Mouse (Mus musculus) bone marrow macrophage, adult 2 months (primary cell): ENCODE measurements around the gene Ghr. TPM values are rescaled to one million over a fixed set of nuclear protein-coding genes. Genes with fewer than 3 reads are reported as not detected.

Source experiments
- H3K27ac ChIP-seq: 2 replicates; pipeline ENCODE4 v1.5.1; 2012; ENCODE audit warnings: low read depth, low read length; ENCODE audit not compliant: insufficient read depth
- H3K4me1 ChIP-seq: 2 replicates; pipeline ENCODE4 v1.6.1; 2012; ENCODE audit warnings: low read length; ENCODE audit not compliant: control insufficient read depth, insufficient read depth
- H3K4me3 ChIP-seq: 2 replicates; pipeline ENCODE4 v1.5.1; 2012; ENCODE audit warnings: mild to moderate bottlenecking, low read length, moderate library complexity; ENCODE audit not compliant: insufficient read depth
- CTCF ChIP-seq: IDR thresholded peaks from 2 replicates; pipeline ENCODE4 v1.5.1; 2012; ENCODE audit warnings: low read depth, mild to moderate bottlenecking, low read length, moderate library complexity
- POLR2A ChIP-seq: IDR thresholded peaks from 2 replicates; pipeline ENCODE4 v1.6.1; 2012; ENCODE audit warnings: mild to moderate bottlenecking, low read depth, low read length, borderline replicate concordance
- polyA plus RNA-seq: library from polyadenylated mRNA; stranded (reverse); fragments of >200 nt; gene quantifications from 2 replicates; pipeline ENCODE4 v1.2.4, GENCODE M21; 2012; ENCODE audit not compliant: missing spikeins, insufficient read depth, insufficient read length

Ghr gene
- polyA plus RNA-seq, 1 experiment, result 1.5 TPM

DNA sequence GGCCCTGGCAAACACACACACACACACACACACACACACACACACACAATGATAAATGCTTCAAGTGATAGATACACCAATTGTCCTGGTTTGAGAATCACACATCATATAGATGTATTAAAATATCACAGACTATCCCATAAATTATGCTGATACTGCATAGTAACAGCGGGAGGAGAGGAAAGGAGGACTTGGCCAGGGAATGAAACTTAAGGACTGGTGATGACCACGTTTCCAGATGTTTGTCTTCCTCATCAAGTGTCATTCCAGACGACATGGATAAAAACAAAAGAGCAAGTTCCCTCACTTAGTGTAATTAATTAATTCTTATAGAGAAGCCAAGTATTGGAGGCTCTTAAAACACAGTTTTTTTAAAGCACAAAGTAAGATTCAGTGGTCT, 236.6 kb downstream of the Ghr start:
- Histone ChIP-seq H3K4me1 (no peaks in the 10 kb centered on the region), H3K4me3 (no peak overlapping the region), H3K27ac (no peak overlapping the region)
- no peak for TF ChIP-seq CTCF
- no peak for TF ChIP-seq POLR2A

DNA sequence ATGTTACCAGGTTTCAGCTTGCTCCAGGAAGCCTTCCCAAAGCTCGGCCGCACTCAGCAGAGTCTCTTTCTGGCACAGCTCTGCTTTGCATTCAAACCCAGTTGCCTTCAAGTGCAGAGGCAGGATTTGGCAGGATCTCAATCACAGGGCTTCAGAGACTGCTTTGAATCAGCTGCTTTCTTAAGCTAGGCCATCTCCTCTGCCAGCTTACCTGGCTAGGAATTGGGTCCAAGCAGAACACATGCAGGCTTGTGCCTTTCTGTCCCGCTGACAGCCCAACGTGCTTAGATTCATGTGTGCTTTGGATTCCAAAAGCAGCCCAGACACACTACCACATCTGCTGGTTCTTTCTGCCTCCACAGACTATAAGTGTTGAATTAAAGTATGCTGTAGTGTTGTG, 238.7 kb downstream of the Ghr start:
- TF ChIP-seq POLR2A (no peak), CTCF (no peak)
- no peak overlapping the region for H3K4me3 ChIP-seq
- H3K27ac ChIP-seq, result no peak overlapping the region
- H3K4me1 ChIP-seq, result peaks cover 3% of the 10 kb centered on the region

DNA sequence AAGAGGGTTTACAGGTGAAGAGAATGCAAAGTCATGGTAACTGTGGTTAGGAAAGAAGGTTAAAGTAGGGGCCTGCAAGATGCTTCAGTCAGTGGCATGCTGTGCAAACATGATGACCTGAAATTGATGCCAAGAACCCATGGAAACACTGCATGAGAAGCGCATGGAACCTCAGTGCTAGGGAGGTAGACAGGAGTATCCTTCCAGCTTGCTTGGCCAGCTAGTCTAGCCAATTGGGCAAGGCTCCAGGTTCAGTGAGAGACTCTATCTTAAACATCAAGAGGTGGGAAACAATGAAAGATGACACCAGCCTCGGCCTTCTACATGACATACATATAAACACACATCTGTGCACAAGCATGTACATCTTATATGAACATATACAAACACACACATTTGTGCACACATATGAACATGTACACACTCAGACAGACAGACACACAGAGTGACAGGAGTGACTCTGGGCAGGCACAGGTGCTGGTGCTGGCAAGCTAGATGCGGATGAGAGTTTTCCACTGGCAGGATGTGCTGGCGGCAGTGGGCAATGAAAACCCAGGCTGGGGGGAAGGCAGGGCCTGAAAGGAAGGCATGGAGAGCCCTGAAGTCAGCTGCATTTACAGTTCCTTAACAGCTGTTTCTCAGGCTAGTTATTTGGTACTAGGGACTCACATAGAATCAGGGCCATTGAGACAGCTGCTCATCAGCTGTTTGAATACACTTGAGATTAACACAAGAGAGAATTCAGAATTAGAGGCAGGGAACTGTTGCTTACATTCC, 241.3 kb downstream of the Ghr start:
- H3K27ac ChIP-seq, result no peak overlapping the region
- no peak overlapping the region for H3K4me3 ChIP-seq
- TF ChIP-seq POLR2A, result no peak
- TF ChIP-seq CTCF, result no peak
- peaks cover 9% of the 10 kb centered on the region for H3K4me1 ChIP-seq

DNA sequence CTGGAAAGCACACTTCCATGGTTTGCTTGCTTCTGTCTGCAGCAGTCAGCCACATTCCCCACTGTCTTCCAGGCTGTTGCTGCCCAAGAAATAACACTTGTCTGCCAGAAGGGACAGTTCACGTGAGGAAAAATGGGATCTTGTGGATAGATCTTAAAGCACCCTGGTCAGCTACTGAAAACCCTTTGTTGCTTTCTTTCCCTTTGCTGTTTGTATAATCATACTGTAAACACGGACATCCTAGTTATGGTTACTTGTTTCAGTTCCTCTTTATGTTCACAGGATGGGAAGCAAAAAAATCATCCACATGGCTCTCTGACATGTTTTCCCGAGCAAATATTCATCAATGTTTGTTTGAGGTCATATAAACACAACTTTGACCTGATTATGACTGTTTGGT, 243.4 kb downstream of the Ghr start:
- Histone ChIP-seq H3K4me3 (no peak overlapping the region), H3K4me1 (peaks cover 9% of the 10 kb centered on the region), H3K27ac (peak overlapping the region; percentile 9)
- TF ChIP-seq POLR2A (no peak), CTCF (no peak)

DNA sequence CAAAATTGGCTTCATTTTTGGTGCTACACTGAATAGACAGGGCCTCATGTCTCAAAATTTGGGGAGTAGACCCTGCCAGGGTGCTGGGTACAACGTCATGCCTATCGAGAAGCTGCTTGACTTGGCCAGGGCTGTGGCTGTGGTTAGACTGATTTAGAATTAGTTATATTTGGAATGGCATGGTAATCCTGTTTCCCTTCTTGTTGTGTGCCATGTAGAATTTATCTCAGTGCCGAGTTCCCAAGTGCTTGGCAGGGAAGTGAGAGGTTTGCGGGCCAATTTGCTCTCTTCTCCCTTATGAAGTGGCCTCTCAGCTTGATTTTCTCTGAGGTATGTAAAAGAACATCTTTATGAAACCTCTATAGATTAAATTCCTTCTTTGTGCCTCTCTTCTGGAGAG, 250.8 kb downstream of the Ghr start:
- no peak overlapping the region for H3K4me3 ChIP-seq
- TF ChIP-seq POLR2A, result no peak
- no peak for TF ChIP-seq CTCF
- H3K4me1 ChIP-seq, result no peaks in the 10 kb centered on the region
- H3K27ac ChIP-seq, result no peak overlapping the region

DNA sequence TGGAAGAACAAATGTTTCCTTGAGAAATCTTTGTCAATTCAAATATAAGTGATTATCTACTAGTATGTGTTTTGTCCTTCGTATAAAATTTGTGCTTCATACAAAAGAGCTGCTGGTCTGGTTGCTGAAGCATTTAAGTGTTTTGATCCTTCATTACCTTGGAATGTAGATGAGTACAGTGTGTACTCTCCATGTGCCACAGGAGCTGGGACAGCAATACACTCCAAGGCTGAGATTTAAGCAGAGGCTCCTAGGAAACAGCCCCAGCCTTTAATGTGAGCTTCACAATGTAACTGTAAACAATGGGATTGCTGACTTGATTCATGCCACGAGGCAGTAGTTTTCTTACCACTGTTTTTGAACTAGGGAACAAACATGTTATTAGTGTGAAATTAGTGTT, 251.5 kb downstream of the Ghr start:
- TF ChIP-seq CTCF, result no peak
- no peak for TF ChIP-seq POLR2A
- H3K4me1 ChIP-seq, result no peaks in the 10 kb centered on the region
- H3K27ac ChIP-seq, result no peak overlapping the region
- H3K4me3 ChIP-seq, result no peak overlapping the region

DNA sequence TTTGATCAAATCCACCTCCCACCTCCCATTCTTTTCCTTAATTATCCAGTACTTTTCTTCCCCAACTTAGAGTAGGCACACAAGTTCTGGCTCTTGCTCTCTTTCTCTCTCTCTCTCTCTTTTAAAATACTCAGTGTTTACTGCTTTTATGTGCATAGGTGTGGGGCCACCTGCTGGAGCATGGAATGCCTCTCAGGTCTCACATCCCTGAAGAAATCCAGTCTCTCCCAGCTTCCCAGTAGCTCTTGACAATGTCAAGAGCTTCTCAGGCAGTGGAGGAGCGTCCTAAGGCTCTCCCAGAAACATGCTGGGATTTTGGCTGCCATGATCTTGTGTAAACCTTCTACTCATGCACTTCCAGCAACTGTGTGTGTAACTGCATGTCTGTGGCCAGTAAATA, 253.0 kb downstream of the Ghr start:
- no peaks in the 10 kb centered on the region for H3K4me1 ChIP-seq
- H3K4me3 ChIP-seq, result no peak overlapping the region
- H3K27ac ChIP-seq, result no peak overlapping the region
- no peak for TF ChIP-seq POLR2A
- TF ChIP-seq CTCF, result no peak

DNA sequence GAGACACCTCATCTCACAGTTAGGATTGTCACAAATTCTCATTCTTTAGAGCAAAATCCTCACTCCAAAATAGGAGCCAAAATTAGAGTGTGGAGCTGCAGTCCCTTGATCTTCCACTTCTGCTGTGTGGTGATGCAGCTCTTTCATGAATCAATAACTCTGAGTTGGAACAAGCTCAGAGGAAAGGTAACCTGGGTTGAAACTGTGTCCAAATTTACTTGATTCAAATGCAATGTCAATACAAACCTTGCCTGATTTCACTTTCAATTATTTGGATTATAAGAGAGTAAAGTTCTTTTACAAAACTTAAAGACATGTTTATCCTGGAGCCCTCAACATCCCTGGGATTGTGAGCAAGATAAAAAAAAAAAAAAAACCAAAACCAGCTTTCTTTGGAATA, 260.3 kb downstream of the Ghr start:
- Histone ChIP-seq H3K4me3 (no peak overlapping the region), H3K4me1 (no peaks in the 10 kb centered on the region), H3K27ac (no peak overlapping the region)
- TF ChIP-seq CTCF, result no peak
- no peak for TF ChIP-seq POLR2A

DNA sequence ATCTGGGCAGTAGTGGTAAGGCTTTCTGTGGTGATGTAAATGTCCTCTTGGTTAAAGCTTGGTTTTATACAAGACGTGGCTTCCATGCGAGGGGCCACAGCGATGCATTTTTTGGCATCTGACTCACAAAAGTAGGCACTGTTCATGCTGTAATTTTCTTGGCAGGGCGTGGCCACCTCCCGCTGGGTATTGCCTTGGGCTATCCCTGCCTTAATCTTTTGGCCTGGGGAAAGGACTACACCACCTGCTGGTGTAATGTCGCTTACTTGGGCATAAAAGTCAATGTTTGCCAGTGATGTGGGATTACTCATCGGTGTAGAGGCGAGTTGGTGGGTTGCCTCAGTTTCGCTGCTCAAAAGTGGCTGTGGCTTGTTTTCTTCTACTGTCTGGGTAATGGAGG, 263.4 kb downstream of the Ghr start:
- H3K27ac ChIP-seq, result no peak overlapping the region
- TF ChIP-seq POLR2A (no peak), CTCF (no peak)

DNA sequence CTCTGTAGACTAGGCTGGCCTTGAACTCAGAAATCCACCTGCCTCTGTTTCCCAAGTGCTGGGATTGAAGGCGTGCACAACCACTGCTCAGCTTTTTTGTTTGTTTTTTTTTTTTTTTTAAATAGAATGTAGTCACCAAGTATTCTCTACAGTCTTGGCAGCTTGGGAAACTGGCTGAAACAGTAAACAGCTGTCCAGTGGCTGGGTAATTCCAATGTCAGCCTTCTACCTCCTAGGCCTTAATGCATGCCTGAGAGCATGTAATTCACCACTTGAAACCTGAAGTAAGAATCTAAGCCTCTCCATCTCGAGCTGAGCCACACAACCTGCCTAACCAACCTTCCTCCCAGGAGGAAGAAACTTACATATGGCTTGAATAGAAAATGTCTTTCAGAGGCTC, 266.7 kb downstream of the Ghr start:
- no peak overlapping the region for H3K27ac ChIP-seq
- H3K4me3 ChIP-seq, result no peak overlapping the region
- TF ChIP-seq CTCF, result no peak
- no peak for TF ChIP-seq POLR2A
- H3K4me1 ChIP-seq, result no peaks in the 10 kb centered on the region

More for the DNA sequence above, 263.4 kb downstream of the Ghr start:
- Histone ChIP-seq H3K4me1 (no peaks in the 10 kb centered on the region), H3K4me3 (no peak overlapping the region)
